15 mouse cellular contexts compared by ENCODE assay signal in genomic region chr11:45960003-45960402, GRCm38 (mm10). TPM values are rescaled to one million over a fixed set of nuclear protein-coding genes. Genes with fewer than 3 reads are reported as not detected.
DNase-seq lines count a peak whose midpoint lies in the region; ATAC-seq and TF ChIP-seq lines count a peak whose summit lies in the region.
"Had no signal": no experiment of that assay in that cellular context is flagged by ENCODE, and none has a peak within 500 bp of the region (broad histone marks: within the 10 kb centered on the region; RNA-seq: fewer than 3 reads in every experiment).

No protein-coding gene starts in this region.

- H3K27me3 ChIP-seq in heart, postnatal 0 days (ENCODE audit: control insufficient read depth, insufficient read depth, low read length), result no peaks in the 10 kb centered on the region
- H3K27me3 ChIP-seq: embryonic facial prominence, embryonic 15.5 days; stomach, embryonic 15.5 days had no signal

- no peak for TF ChIP-seq EP300 in heart, postnatal 0 days (IDR thresholded peaks at IDR 0.05; ENCODE audit: low read depth)

- TF ChIP-seq CTCF in heart, postnatal 0 days (IDR thresholded peaks at IDR 0.05; ENCODE audit: low read depth), result 0 out of 2 replicates have a peak, but pooled peaks have one; percentile 13

- H3K9me3 ChIP-seq in heart, postnatal 0 days (replicated peaks; ENCODE audit: control insufficient read depth, low read length), result no peaks in the 10 kb centered on the region
- H3K9me3 ChIP-seq: embryonic facial prominence, embryonic 15.5 days; hindbrain, embryonic 10.5 days; stomach, embryonic 15.5 days had no signal

- no peaks in the 10 kb centered on the region for H3K36me3 ChIP-seq in heart, postnatal 0 days (replicated peaks; ENCODE audit: control insufficient read depth, insufficient read depth, low read length)
- H3K36me3 ChIP-seq: embryonic facial prominence, embryonic 15.5 days; hindbrain, embryonic 10.5 days; stomach, embryonic 15.5 days had no signal

- no peak overlapping the region for H3K4me2 ChIP-seq in heart, postnatal 0 days (ENCODE audit: low read depth, low read length)
- H3K4me2 ChIP-seq: embryonic facial prominence, embryonic 15.5 days; stomach, embryonic 15.5 days had no signal

- H3K4me3 ChIP-seq in heart, postnatal 0 days (ENCODE audit: low read depth, low read length), result no peak overlapping the region
- H3K4me3 ChIP-seq: embryonic facial prominence, embryonic 15.5 days; hindbrain, embryonic 10.5 days; stomach, embryonic 15.5 days had no signal

- no peak for ATAC-seq in heart, postnatal 0 days (ENCODE audit: insufficient read depth, low read depth)
- no peak for ATAC-seq in megakaryocyte, adult 5-6 weeks (ENCODE audit: poor library complexity, severe bottlenecking)

- WGBS in heart, postnatal 0 days, result 84% methylated on average over 5 of the region's 5 CpGs

- no peaks in the 10 kb centered on the region for H3K4me1 ChIP-seq in heart, postnatal 0 days (ENCODE audit: control insufficient read depth, insufficient read depth)
- H3K4me1 ChIP-seq: embryonic facial prominence, embryonic 15.5 days; hindbrain, embryonic 10.5 days; stomach, embryonic 15.5 days had no signal

- no peak overlapping the region for H3K9ac ChIP-seq in heart, postnatal 0 days (replicated peaks; ENCODE audit: low read depth, low read length)
- H3K9ac ChIP-seq: embryonic facial prominence, embryonic 15.5 days; stomach, embryonic 15.5 days had no signal

- no peak overlapping the region for H3K27ac ChIP-seq in heart, postnatal 0 days (ENCODE audit: low read depth)
- H3K27ac ChIP-seq: embryonic facial prominence, embryonic 15.5 days; hindbrain, embryonic 10.5 days; stomach, embryonic 15.5 days had no signal

- no peak for DNase-seq in heart, postnatal 0 days (ENCODE audit: low spot score)
- no peak for DNase-seq in heart, adult 8-10 months (ENCODE audit: low spot score)
- peak; percentile 32 for DNase-seq in thymus, postnatal 0 days (ENCODE audit: low spot score)
- no peak for DNase-seq in thymus, adult 18-20 months
- DNase-seq in ZHBTc4 (ENCODE audit: low read depth, low spot score), result peak; percentile 37
- no peak for DNase-seq in neural tube, embryonic 10.5 days (ENCODE audit: extremely low spot score, low spot score)
- no peak for DNase-seq in layer of hippocampus, postnatal 10 days (ENCODE audit: low spot score in 2 of 2)
- DNase-seq: cerebellum, postnatal 36 days; layer of hippocampus, adult 9-11 months had no signal

RNA-seq across cellular contexts. Expression of gene Thg1l, which starts 4.7 kb away (rescaled TPM):
- 12.8 and 31.3 TPM in 2 replicates for total RNA-seq in heart, postnatal 0 days (2014; rRNA removed; ENCODE audit: low replicate concordance)
- polyA plus RNA-seq in heart, postnatal 0 days (2015; fragmentation: Nextera tagmentation; extraction: Ambion mirVana), result 3.9 and 5.8 TPM in 2 replicates
- total RNA-seq in heart, adult 8-10 months (2022), result 1 to 10 TPM; 4.2 to 6.1 (median 4.7) TPM
- polyA plus RNA-seq in thymus, postnatal 0 days (2015; fragmentation: Nextera tagmentation; extraction: Ambion mirVana), result 12.6 and 12.9 TPM in 2 replicates
- total RNA-seq in layer of hippocampus, postnatal 10 days (2021), result 10 to 100 TPM; 12.9 to 13.5 TPM
- total RNA-seq in megakaryocyte, adult 5-6 weeks (2015), result 6.1 and 9.8 TPM in 2 replicates
- total RNA-seq in megakaryocyte, adult 5-6 weeks (2017), result 12.8 and 13.0 TPM in 2 replicates

RNA-seq across cellular contexts. Expression of gene Lsm11, which starts 15.3 kb away (rescaled TPM):
- total RNA-seq in heart, postnatal 0 days (2014; rRNA removed; ENCODE audit: low replicate concordance), result 8.9 and 13.5 TPM in 2 replicates
- 3.2 and 3.4 TPM in 2 replicates for polyA plus RNA-seq in heart, postnatal 0 days (2015; fragmentation: Nextera tagmentation; extraction: Ambion mirVana)
- total RNA-seq in heart, adult 8-10 months (2022), result 1 to 10 TPM; 2.1 to 3.5 (median 3.1) TPM
- 8.1 and 10.0 TPM in 2 replicates for polyA plus RNA-seq in thymus, postnatal 0 days (2015; fragmentation: Nextera tagmentation; extraction: Ambion mirVana)
- 100 to 1,000 TPM; 153 to 154 TPM for total RNA-seq in layer of hippocampus, postnatal 10 days (2021)
- total RNA-seq in megakaryocyte, adult 5-6 weeks (2015), result 4.1 and 5.8 TPM in 2 replicates
- total RNA-seq in megakaryocyte, adult 5-6 weeks (2017), result 2.8 and 2.9 TPM in 2 replicates

RNA-seq across cellular contexts. Expression of gene Sox30, which starts 20.1 kb away (rescaled TPM):
- 1.3 TPM in 1 of 2 replicates, not detected in the other for total RNA-seq in heart, postnatal 0 days (2014; rRNA removed; ENCODE audit: low replicate concordance)
- polyA plus RNA-seq in heart, postnatal 0 days (2015; fragmentation: Nextera tagmentation; extraction: Ambion mirVana), result 0.10 and 0.22 TPM in 2 replicates
- total RNA-seq in heart, adult 8-10 months (2022), result under 1 TPM in 3 of 4 experiments, not detected in 1; 0.22 to 0.26 (median 0.25) TPM
- polyA plus RNA-seq in thymus, postnatal 0 days (2015; fragmentation: Nextera tagmentation; extraction: Ambion mirVana), result 0.19 and 0.26 TPM in 2 replicates
- under 1 TPM; 0.18 to 0.29 TPM for total RNA-seq in layer of hippocampus, postnatal 10 days (2021)
- not detected in 2 replicates for total RNA-seq in megakaryocyte, adult 5-6 weeks (2015)
- not detected in 2 replicates for total RNA-seq in megakaryocyte, adult 5-6 weeks (2017)
- total RNA-seq: megakaryocyte-erythroid progenitor cell, adult 5-6 weeks had no signal
- polyA plus RNA-seq: liver, adult 2 months had no signal

Comparison
In these comparisons a context has a peak if more than half of its experiments do, and no peak if none do; other contexts are left out.
1. DNase-seq: peak in thymus, postnatal 0 days (single experiment) and ZHBTc4 (single experiment); none in heart, postnatal 0 days (single experiment), heart, adult 8-10 months (single experiment), thymus, adult 18-20 months (0 of 2), neural tube, embryonic 10.5 days (single experiment) and layer of hippocampus, postnatal 10 days (0 of 2).
2. RNA of gene Lsm11, which starts 15.3 kb away (total RNA-seq): 153 to 154 TPM in layer of hippocampus, postnatal 10 days; 8.9 to 13.5 TPM in heart, postnatal 0 days, 2.8 to 5.8 TPM in megakaryocyte, adult 5-6 weeks and 2.1 to 3.5 TPM in heart, adult 8-10 months; every median in the first group is over 10 times any median in the second.